Mouse (Mus musculus) heart, embryonic 12.5 days (tissue): Measurements from ENCODE around the gene Ctdnep1. TPM values are rescaled to one million over a fixed set of nuclear protein-coding genes. Genes with fewer than 3 reads are reported as not detected.
A peak's percentile ranks its signal among the peaks of the same experiment; 100 is the strongest.

Experiments
- ATAC-seq: fragments of 200-750 bp; cut with Nextera tagmentation; 2 replicates; pipeline ENCODE4 v1.8.0; 2017; ENCODE audit warnings: moderate TSS enrichment, moderate library complexity; ENCODE audit not compliant: insufficient number of reproducible peaks, low FRiP score
- H3K27ac ChIP-seq: fragments of 300-500 bp; sonication (generic); 2 replicates; pipeline ENCODE4 v1.5.1; 2016; ENCODE audit warnings: mild to moderate bottlenecking, moderate library complexity; ENCODE audit not compliant: poor library complexity, severe bottlenecking
- H3K27me3 ChIP-seq: fragments of 300-500 bp; sonication (generic); replicated peaks from 2 replicates; pipeline ENCODE4 v1.6.1; 2016; ENCODE audit warnings: mild to moderate bottlenecking, moderate library complexity
- H3K36me3 ChIP-seq: fragments of 300-500 bp; sonication (generic); 2 replicates; pipeline ENCODE4 v1.6.1; 2016; ENCODE audit warnings: mild to moderate bottlenecking, moderate library complexity
- H3K4me1 ChIP-seq: fragments of 300-500 bp; sonication (generic); replicated peaks from 2 replicates; pipeline ENCODE4 v1.6.1; 2016; ENCODE audit warnings: mild to moderate bottlenecking
- H3K4me2 ChIP-seq: fragments of 300-500 bp; sonication (generic); 2 replicates; pipeline ENCODE4 v1.6.1; 2016; ENCODE audit warnings: mild to moderate bottlenecking, moderate library complexity
- H3K4me3 ChIP-seq: fragments of 300-500 bp; sonication (generic); 2 replicates; pipeline ENCODE4 v1.5.1; 2016; ENCODE audit warnings: mild to moderate bottlenecking
- H3K9ac ChIP-seq: fragments of 300-500 bp; sonication (generic); 2 replicates; pipeline ENCODE4 v1.6.1; 2016; ENCODE audit warnings: mild to moderate bottlenecking, moderate library complexity
- H3K9me3 ChIP-seq: fragments of 300-500 bp; sonication (generic); replicated peaks from 2 replicates; pipeline ENCODE4 v1.6.1; 2016; ENCODE audit warnings: mild to moderate bottlenecking, moderate library complexity
- WGBS: fragments of 180-500 bp; shearing (Covaris S2); methylation state at CpG from one replicate; pipeline ENCODE4 v1.1.7; 2016; 5-methylcytosine and 5-hydroxymethylcytosine counted together
- microRNA counts: library from miRNA; unstranded; fragments of <30 nt; microRNA quantifications from one replicate; lab custom pipeline; 2017
- microRNA-seq: library from miRNA; unstranded; fragments of <30 nt; microRNA quantifications from one replicate; pipeline ENCODE4, GENCODE M21; 2017
- polyA plus RNA-seq: library from polyadenylated mRNA; unstranded; fragments of >200 nt; fragmentation: Nextera tagmentation; extraction: Ambion mirVana; gene quantifications from 2 replicates; pipeline ENCODE4 v1.2.1, GENCODE M21; 2016

Ctdnep1 gene
- polyA plus RNA-seq, 1 experiment from 2014 or later = 24.5 TPM

- Histone ChIP-seq H3K36me3 (peaks cover 29% of the 10 kb centered on the region), H3K9ac (no peak overlapping the region), H3K4me3 (no peak overlapping the region), H3K4me2 (no peak overlapping the region), H3K4me1 (peaks cover 46% of the 10 kb centered on the region), H3K9me3 (no peaks in the 10 kb centered on the region), H3K27me3 (no peaks in the 10 kb centered on the region), H3K27ac (no peak overlapping the region)
- no peak for ATAC-seq
- WGBS = 91% methylated on average over 28 of the region's 28 CpGs
Measured at GRCm38 (mm10) chr11:70030651-70031320, 49.8 kb downstream of the Ctdnep1 start.

GRCm38 (mm10) chr11:70031321-70031670 is 50.3 kb downstream of the Ctdnep1 start:
- no peaks in the 10 kb centered on the region for H3K9me3 ChIP-seq
- H3K9ac ChIP-seq = no peak overlapping the region
- no peak overlapping the region for H3K4me3 ChIP-seq
- H3K36me3 ChIP-seq = peaks cover 29% of the 10 kb centered on the region
- H3K4me1 ChIP-seq = peaks cover 41% of the 10 kb centered on the region
- H3K4me2 ChIP-seq = no peak overlapping the region
- no peaks in the 10 kb centered on the region for H3K27me3 ChIP-seq
- WGBS = 95% methylated on average over 11 of the region's 11 CpGs
- ATAC-seq = no peak
- H3K27ac ChIP-seq = no peak overlapping the region

- 77% methylated on average over 7 of the region's 7 CpGs for WGBS
- Histone ChIP-seq H3K27ac (no peak overlapping the region), H3K9ac (no peak overlapping the region), H3K27me3 (no peaks in the 10 kb centered on the region), H3K4me2 (no peak overlapping the region), H3K36me3 (peaks cover 57% of the 10 kb centered on the region), H3K9me3 (no peaks in the 10 kb centered on the region), H3K4me3 (no peak overlapping the region), H3K4me1 (no peaks in the 10 kb centered on the region)
- ATAC-seq = no peak
Measured at GRCm38 (mm10) chr11:70038174-70038573, 57.2 kb downstream of the Ctdnep1 start.

GRCm38 (mm10) chr11:70039631-70040030 is 58.7 kb downstream of the Ctdnep1 start:
- no peak overlapping the region for H3K4me2 ChIP-seq
- no peaks in the 10 kb centered on the region for H3K4me1 ChIP-seq
- H3K4me3 ChIP-seq = no peak overlapping the region
- no peaks in the 10 kb centered on the region for H3K27me3 ChIP-seq
- H3K27ac ChIP-seq = no peak overlapping the region
- no peak overlapping the region for H3K9ac ChIP-seq
- peaks cover 67% of the 10 kb centered on the region for H3K36me3 ChIP-seq
- no peak for ATAC-seq
- 89% methylated on average over 10 of the region's 10 CpGs for WGBS
- no peaks in the 10 kb centered on the region for H3K9me3 ChIP-seq

- no peaks in the 10 kb centered on the region for H3K4me1 ChIP-seq
- no peak overlapping the region for H3K9ac ChIP-seq
- no peak overlapping the region for H3K27ac ChIP-seq
- no peak overlapping the region for H3K4me3 ChIP-seq
- H3K27me3 ChIP-seq = no peaks in the 10 kb centered on the region
- ATAC-seq = no peak
- H3K36me3 ChIP-seq = peaks cover 71% of the 10 kb centered on the region
- 81% methylated on average over 7 of the region's 7 CpGs for WGBS
- H3K4me2 ChIP-seq = no peak overlapping the region
- H3K9me3 ChIP-seq = no peaks in the 10 kb centered on the region
Measured at GRCm38 (mm10) chr11:70040184-70040583, 59.2 kb downstream of the Ctdnep1 start.

MicroRNAs encoded within 50 kb of the gene (microRNA counts, 519-probe panel; counts per million panel counts)
- microRNA mmu-miR-324-3p (lab: Ali Mortazavi, UCI) = not detected
- 3,767 counts per million, percentile 27 among the panel's probes with 10 or more counts for microRNA mmu-miR-324-5p (lab: Ali Mortazavi, UCI)

Small RNA genes within 50 kb of the gene (microRNA-seq; reads per million reads assigned to microRNA genes)
- gene Gm44349 (not detected), gene Mir324 (2,978 reads per million, percentile 87 among the genes with 10 or more reads in this experiment)

Other genes starting within 250 kb of the Ctdnep1 start
- 23.7 and 25.2 TPM in 2 replicates for gene Polr2a, start 222.5 kb upstream of the Ctdnep1 start, polyA plus RNA-seq
- 0.33 TPM in 2 replicates for gene Slc35g3, start 219.2 kb upstream of the Ctdnep1 start, polyA plus RNA-seq
- 2.9 and 3.3 TPM in 2 replicates for gene Zbtb4, start 215.2 kb upstream of the Ctdnep1 start, polyA plus RNA-seq
- gene Chrnb1, start 185.2 kb upstream of the Ctdnep1 start, polyA plus RNA-seq = 5.6 and 7.7 TPM in 2 replicates
- gene Fgf11, start 179.3 kb upstream of the Ctdnep1 start, polyA plus RNA-seq = 2.3 and 2.4 TPM in 2 replicates
- 1.5 and 1.6 TPM in 2 replicates for gene Tmem102, start 175.5 kb upstream of the Ctdnep1 start, polyA plus RNA-seq
- gene Gm39566, start 165.9 kb upstream of the Ctdnep1 start, polyA plus RNA-seq = not detected in 2 replicates
- not detected in 2 replicates for gene Spem2, start 162.7 kb upstream of the Ctdnep1 start, polyA plus RNA-seq
- not detected in 2 replicates for gene Spem1, start 159.0 kb upstream of the Ctdnep1 start, polyA plus RNA-seq
- gene Nlgn2, start 143.4 kb upstream of the Ctdnep1 start, polyA plus RNA-seq = 1.8 and 2.3 TPM in 2 replicates
- gene Tmem256, start 142.6 kb upstream of the Ctdnep1 start, polyA plus RNA-seq = 289 and 297 TPM in 2 replicates
- gene Plscr3, start 134.8 kb upstream of the Ctdnep1 start, polyA plus RNA-seq = 77.9 and 82.3 TPM in 2 replicates
- gene Tnk1, start 122.4 kb upstream of the Ctdnep1 start, polyA plus RNA-seq = 0.28 and 0.32 TPM in 2 replicates
- gene Tmem95, start 103.1 kb upstream of the Ctdnep1 start, polyA plus RNA-seq = not detected in 2 replicates
- 4.1 and 4.5 TPM in 2 replicates for gene Kctd11, start 99.8 kb upstream of the Ctdnep1 start, polyA plus RNA-seq
- gene Acap1, start 85.6 kb upstream of the Ctdnep1 start, polyA plus RNA-seq = 10.3 and 11.2 TPM in 2 replicates
- gene 2810408A11Rik, start 80.2 kb upstream of the Ctdnep1 start, polyA plus RNA-seq = 4.7 and 5.2 TPM in 2 replicates
- 7.6 and 9.2 TPM in 2 replicates for gene Neurl4, start 80.1 kb upstream of the Ctdnep1 start, polyA plus RNA-seq
- 49.2 and 50.6 TPM in 2 replicates for gene Gps2, start 67.3 kb upstream of the Ctdnep1 start, polyA plus RNA-seq
- 1,286 and 1,307 TPM in 2 replicates for gene Eif5a, start 59.2 kb upstream of the Ctdnep1 start, polyA plus RNA-seq
- gene Ybx2, start 45.4 kb upstream of the Ctdnep1 start, polyA plus RNA-seq = 2.0 and 2.6 TPM in 2 replicates
- 25.9 and 28.8 TPM in 2 replicates for gene Slc2a4, start 33.0 kb upstream of the Ctdnep1 start, polyA plus RNA-seq
- 2.1 and 2.5 TPM in 2 replicates for gene Cldn7, start 16.4 kb upstream of the Ctdnep1 start, polyA plus RNA-seq
- 103 and 109 TPM in 2 replicates for gene Elp5, start 1.4 kb downstream of the Ctdnep1 start, polyA plus RNA-seq
- gene Gabarap, start 10.0 kb downstream of the Ctdnep1 start, polyA plus RNA-seq = 445 and 451 TPM in 2 replicates
- gene Phf23, start 14.6 kb downstream of the Ctdnep1 start, polyA plus RNA-seq = 51.0 and 54.1 TPM in 2 replicates
- 25.8 and 26.1 TPM in 2 replicates for gene Dvl2, start 19.4 kb downstream of the Ctdnep1 start, polyA plus RNA-seq
- gene Acadvl, start 34.3 kb downstream of the Ctdnep1 start, polyA plus RNA-seq = 126 and 129 TPM in 2 replicates
- gene Dlg4, start 35.8 kb downstream of the Ctdnep1 start, polyA plus RNA-seq = 4.2 and 6.0 TPM in 2 replicates
- 0.15 and 0.19 TPM in 2 replicates for gene Asgr1, start 72.9 kb downstream of the Ctdnep1 start, polyA plus RNA-seq
- gene Asgr2, start 111.5 kb downstream of the Ctdnep1 start, polyA plus RNA-seq = not detected in 2 replicates
- 0.24 TPM in 1 of 2 replicates, not detected in the other for gene Mgl2, start 149.2 kb downstream of the Ctdnep1 start, polyA plus RNA-seq
- not detected in 2 replicates for gene Clec10a, start 175.0 kb downstream of the Ctdnep1 start, polyA plus RNA-seq
- 0.41 and 1.1 TPM in 2 replicates for gene Slc16a11, start 231.6 kb downstream of the Ctdnep1 start, polyA plus RNA-seq
- gene Slc16a13, start 239.9 kb downstream of the Ctdnep1 start, polyA plus RNA-seq = 7.7 and 9.1 TPM in 2 replicates
- gene Bcl6b, start 248.6 kb downstream of the Ctdnep1 start, polyA plus RNA-seq = 17.6 and 19.6 TPM in 2 replicates